Mouse (Mus musculus) liver (tissue): ENCODE data around the gene Fkbp8.
"Not testable (repeated sequence)": the region's sequence is repeated elsewhere in the genome, so short reads cannot be mapped to it uniquely, and the experiment has no call there.

Source experiments
- DNase-seq: peaks from one replicate; pipeline ENCODE4 v3.0.0-alpha.2; 2020; ENCODE audit warnings: mixed read lengths

The Fkbp8 gene

DNA sequence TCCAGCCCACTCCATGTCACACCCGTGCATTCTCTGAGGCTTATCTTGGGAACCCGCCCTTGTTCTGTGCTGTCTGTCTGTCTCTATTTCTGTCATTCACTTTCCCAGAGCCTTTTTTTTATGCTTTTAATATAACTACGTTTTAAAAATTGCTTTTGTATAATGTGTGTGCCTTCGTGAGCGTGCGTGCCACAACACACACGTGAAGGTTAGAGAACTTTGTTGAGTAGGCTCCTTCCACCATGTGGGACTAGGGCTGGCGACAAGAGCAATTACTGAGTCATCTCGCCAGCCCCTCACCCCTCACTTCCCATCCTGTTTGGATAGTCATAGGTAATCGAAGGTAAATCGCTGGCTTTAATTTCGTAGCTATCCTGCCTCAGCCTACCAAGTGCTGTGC lies 25.0 kb upstream of the Fkbp8 start:
- no peak for DNase-seq

DNA sequence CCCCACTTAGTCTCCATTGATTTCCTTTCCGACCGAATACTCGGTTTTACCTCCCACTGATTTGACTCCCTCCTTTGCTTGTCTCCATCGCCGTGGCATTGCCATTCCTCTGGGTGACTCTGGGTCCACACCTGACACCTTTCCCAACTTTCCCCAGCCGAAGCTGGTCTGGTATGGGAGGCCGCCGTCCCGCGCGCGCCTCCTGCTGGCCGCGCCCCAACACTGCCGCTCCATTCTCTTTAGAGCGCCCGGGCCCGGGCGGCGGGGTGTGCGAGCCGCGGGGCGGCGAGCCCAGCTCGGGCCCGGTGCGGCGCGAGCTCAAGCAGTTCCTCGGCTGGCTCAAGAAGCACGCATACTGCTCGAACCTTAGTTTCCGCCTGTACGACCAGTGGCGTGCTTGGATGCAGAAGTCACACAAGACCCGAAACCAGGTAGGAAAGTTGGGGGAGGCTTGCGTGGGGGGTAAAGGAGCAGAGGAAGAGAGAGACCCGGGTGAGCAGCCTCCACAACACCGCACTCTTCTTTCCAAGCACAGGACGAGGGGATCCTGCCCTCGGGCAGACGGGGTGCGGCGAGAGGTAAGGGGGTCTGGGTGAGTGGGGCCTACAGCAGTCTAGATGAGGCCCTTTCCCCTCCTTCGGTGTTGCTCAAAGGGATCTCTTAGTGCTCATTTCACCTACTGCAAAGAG lies 24.3 kb upstream of the Fkbp8 start:
- DNase-seq = peak; percentile 80

DNA sequence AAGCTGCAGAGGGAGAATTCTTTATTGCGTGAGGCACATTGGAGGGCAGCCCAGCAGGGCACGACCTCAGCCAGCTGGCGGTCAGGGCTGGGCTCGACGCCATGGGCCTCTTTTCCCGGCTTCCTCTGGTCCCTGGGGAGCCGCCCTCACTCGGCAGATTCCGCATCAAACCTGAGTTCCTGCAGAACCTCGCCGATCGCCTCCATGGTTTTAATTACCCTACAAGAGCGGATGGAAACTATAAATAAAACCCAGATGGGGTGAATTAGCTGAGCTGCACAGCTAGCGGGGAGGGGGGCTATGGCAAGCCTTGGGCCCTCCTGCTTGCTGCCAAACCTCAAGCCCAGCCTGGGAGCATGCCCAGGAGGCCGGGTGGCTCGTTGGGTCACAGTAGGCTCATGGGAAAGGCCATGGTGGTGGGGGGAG lies 23.2 kb upstream of the Fkbp8 start:
- DNase-seq = no peak

- DNase-seq = peak; percentile 85
Measured at GRCm38 (mm10) chr8:70504851-70505250, 22.7 kb upstream of the Fkbp8 start.

- no peak for DNase-seq
Measured at GRCm38 (mm10) chr8:70505698-70506327, 21.7 kb upstream of the Fkbp8 start.

DNA sequence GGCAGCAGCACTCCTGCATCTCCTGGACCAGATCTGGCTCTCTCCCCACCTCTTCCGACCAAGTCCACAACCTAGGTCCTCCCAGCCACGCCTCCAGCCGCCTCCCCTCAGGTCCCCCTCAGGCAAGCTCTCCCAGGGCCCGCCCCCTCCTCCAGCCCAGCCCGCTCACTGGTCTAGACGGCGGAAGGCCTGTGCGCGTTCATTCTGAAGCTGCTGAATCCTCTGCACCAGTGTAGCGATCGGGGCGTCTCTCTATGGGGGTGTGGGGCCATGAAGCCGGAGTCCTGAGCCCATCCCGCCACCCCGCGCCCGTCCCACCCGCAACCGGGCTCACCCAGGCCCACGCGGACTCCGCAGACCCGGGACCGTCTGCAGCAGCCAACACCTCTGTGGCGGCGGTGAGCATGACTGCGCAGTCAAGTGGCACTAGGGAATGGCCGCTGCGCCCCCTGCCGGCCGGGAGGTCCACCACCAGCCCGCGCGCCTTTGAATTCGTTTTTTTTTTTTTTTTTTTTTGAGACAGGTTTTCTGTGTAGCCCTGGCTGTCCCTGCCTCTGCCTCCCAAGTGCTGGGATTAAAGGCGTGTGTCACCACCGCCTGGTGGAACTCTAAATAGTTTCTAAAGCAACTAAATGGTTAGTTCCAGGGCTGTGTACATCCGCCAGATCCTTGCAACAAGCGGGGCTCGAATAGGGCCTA lies 21.0 kb upstream of the Fkbp8 start, which contains the start of gene Rex1bd:
Gene Rex1bd (minus strand): TSS at position 425 of the 699 bp plus-strand sequence.
- DNase-seq = peak; percentile 95

DNA sequence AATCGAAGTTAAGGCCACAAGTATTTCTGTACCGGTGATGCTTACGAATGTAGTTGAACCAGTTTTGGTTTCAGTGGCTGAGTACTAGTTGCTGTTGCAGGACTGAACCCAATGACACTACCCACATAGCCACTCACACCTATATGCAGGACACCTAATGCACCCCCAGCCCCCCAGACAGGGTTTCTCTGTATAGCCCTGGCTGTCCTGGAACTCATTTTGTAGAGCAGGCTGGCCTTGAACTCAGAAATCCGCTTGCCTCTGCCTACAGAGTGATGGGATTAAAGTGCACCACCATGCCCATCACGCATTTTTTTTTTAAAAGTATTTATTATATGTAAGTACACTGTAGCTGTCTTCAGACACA lies 20.5 kb upstream of the Fkbp8 start:
- DNase-seq = no peak

DNA sequence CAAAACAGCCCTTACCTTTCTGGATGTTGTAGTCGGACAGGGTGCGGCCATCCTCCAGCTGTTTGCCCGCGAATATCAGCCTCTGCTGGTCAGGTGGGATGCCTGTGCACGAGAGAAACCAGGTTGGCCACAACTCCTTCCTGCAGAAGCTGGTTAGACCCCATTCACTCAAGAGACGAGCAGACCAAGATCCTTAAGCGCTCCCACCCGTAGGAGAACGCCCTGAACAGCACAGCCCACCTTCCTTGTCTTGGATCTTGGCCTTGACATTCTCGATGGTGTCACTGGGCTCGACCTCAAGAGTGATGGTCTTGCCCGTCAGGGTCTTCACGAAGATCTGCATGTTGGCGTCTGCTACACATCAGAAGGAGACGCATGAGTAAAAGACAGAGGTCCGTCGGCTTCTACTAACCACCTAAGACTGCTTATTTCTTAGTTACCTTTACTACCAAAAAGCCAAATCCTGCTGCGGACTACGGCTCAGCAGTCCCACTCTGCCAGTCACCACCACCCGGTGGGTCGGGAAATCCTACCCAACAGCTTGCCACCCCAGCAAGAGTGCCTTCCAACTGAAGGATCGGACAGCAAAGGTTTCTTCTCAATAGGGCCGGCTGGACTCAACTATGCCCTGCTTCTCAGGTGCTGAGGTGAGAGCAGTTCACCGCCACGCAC lies 18.1 kb upstream of the Fkbp8 start:
- DNase-seq = no peak

GRCm38 (mm10) chr8:70510228-70510915 lies 17.2 kb upstream of the Fkbp8 start, which contains the start of gene Uba52:
Gene Uba52, minus strand, starts transcription at chr8:70510801.
- peak; percentile 97 for DNase-seq

GRCm38 (mm10) chr8:70511174-70511573 lies 16.4 kb upstream of the Fkbp8 start:
- DNase-seq = not testable (repeated sequence)

DNA sequence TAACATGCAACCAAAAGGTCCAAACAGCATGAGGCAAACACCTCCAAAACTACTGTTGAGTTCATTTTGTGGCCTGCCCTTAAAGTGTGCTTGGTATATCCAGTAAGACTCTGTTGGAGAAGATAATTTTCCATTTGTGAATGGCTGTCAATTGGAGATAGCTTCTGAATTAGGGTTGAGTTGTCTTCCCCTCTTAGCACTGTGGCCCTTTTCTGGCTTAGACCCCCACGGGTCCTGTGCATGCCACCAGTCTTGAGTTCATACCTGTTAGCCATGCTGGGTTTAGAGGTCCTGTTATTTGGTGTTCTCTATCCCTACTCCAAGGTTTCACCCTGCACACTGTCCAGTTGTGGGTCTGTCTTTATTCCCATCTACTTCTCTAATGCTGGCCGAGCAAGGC lies 15.8 kb upstream of the Fkbp8 start:
- no peak for DNase-seq

GRCm38 (mm10) chr8:70512253-70512903 lies 15.1 kb upstream of the Fkbp8 start:
- no peak for DNase-seq

DNA sequence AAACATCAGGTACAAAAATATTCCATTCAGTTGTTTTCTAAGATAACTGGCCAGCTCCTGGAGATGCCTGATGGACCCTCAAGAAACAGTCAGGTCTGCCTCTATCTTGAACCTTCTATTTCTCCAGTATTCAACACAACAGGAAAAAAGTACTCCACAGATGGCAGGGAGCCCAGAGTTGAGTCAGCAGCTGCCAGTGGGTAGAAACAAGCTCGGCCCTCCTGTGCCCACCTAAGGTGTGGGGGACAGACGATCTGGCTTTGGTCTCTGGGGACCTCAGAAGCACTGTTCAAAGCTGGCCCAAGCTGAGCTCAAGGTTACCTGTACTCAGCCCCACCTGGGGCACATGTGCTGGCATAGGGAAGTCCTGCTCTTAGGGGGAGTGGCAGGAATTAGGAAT lies 14.1 kb upstream of the Fkbp8 start:
- DNase-seq = no peak

DNA sequence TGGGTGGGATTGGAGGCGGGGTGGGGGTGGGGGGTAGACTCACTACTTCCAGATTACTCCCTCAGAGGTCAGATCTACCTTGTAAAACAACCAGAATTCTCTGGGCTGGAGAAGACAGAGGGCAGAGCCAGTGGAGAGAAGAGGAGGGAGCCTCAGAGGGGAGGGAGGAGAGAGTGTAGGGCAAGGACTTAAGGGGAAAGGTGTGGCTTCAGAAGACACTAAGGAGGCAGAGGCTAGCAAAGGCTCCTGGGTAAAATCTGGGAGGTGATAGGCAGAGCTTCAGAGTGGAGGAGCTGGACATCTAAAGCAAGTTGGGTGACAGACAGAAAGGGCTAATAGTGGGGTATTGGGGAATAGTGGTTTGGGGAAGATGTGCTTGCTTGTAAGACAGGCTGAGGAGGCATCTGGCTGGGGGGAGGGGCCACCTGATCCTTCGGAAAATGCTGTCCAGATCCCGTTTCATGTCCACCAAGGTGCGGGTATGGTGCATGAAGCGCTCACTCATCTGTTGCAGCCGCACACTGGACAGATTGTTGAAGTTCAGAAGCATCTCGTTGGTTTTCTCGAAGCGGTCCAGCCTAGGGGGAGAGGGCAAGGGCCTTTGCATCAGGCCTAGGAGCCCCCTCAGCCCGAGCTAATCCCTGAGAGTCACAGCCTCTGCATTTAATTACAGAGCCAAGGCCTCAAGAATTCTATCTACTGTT lies 9.4 kb upstream of the Fkbp8 start:
- no peak for DNase-seq

- DNase-seq = no peak
Measured at GRCm38 (mm10) chr8:70519043-70519442, 8.5 kb upstream of the Fkbp8 start.

- DNase-seq = no peak
Measured at GRCm38 (mm10) chr8:70519606-70520005, 7.9 kb upstream of the Fkbp8 start.

DNA sequence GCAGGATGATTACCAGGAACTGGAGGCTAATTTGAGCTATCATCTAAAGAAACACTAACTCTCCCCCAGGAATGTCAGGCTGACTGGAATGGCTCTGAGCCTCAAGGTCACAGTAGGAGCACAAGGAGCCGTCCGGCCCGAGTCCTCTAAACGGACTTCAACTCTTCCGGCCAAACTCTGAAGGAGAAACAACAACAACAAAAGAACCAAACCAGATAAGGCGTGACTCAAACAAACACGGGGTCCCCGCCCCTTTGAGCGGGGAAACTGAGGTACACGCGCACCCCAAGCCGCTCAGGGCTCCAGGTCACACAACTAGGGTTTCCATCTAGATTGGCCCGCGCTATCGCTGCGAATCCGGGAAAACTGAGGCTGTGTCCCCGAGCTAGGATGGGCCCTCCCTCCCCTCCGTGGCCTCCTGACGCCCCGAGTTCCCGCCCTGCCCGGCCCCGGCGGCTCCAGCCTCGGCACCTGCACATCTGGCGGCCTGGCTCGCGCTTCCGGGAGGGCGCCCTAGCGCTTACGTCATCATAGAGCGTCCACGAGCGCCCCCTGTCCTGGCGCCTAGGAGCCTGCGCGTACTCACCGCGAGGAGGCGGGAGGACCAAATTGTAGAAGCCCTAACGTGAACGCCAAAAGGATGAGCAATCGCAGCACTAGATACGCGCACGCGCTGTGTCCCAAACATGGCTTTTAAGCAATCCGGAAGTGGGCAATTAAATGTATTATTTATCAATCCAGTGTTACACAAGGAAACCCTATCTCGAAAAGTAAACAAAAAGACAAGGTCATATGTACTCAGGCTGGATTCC lies 4.7 kb upstream of the Fkbp8 start:
- peak; percentile 98 for DNase-seq

GRCm38 (mm10) chr8:70527111-70527511 lies 413 bp upstream of the Fkbp8 start:
- DNase-seq = peak; percentile 44

DNA sequence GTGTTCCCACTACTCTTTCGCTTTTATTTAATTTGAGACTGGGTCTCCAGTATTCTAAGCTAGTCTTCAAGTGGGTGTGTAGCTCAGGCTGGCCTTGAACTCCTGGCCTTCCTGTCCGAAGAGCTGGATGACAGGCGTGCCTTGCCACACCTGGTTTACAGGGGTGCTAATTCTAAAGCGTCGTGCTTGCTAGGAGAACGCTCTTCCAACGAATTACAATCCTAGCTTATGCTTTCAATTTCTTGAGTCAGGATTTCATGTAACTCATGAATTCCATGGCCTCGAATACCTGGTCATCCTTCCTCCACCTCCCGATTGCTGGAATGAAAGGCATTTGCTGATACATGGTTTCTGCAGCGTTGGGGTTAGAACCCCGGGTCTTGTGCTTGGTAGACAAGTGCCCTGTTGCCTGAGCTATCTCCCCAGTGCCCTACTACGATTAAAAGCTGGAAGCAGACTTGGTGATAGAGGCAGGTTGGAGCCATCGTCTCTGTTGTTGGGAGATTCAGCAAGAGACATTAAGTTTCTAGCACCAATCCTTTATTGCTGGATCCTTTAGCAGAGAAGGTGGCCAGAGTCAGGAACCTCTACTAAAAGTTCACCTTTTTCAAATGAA lies 766 bp downstream of the Fkbp8 start:
- DNase-seq = peak; percentile 43

DNA sequence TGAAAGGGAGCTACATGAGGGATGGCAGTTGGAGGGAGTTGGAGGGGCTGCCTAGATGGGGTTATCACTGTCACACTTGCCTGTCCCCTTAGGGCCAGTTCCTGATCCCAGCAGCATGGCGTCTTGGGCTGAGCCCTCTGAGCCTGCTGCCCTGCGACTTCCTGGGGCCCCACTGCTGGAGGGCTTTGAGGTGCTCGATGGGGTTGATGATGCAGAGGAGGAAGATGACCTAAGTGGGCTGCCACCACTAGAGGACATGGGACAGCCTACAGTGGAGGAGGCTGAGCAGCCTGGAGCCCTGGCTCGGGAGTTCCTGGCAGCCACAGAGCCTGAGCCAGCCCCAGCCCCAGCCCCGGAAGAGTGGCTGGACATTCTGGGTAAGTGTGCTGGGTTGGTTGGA lies 1.8 kb downstream of the Fkbp8 start:
- no peak for DNase-seq
